Mouse (Mus musculus): ENCODE data around the gene Abca1.

Abca1 gene

GRCm38 (mm10) chr4:53121516-53122227, 38.0 kb downstream of the Abca1 start:
- DNase-seq (ENCODE audit: low spot score), result peak; percentile 30

- no peak for DNase-seq (ENCODE audit: low spot score)
Observed at GRCm38 (mm10) chr4:53121084-53121483, 38.6 kb downstream of the Abca1 start.

GRCm38 (mm10) chr4:53120038-53120685, 39.5 kb downstream of the Abca1 start:
- DNase-seq (ENCODE audit: low spot score), result no peak

GRCm38 (mm10) chr4:53118643-53119042, 41.1 kb downstream of the Abca1 start:
- DNase-seq (ENCODE audit: low spot score), result no peak

- no peak for DNase-seq (ENCODE audit: low spot score)
Observed at GRCm38 (mm10) chr4:53117610-53118009, 42.1 kb downstream of the Abca1 start.

GRCm38 (mm10) chr4:53117076-53117475, 42.6 kb downstream of the Abca1 start:
- DNase-seq (ENCODE audit: low spot score), result no peak

- DNase-seq (ENCODE audit: low spot score), result peak; percentile 35
Observed at GRCm38 (mm10) chr4:53115866-53116265, 43.8 kb downstream of the Abca1 start.

- no peak for DNase-seq (ENCODE audit: low spot score)
Observed at GRCm38 (mm10) chr4:53115410-53115809, 44.3 kb downstream of the Abca1 start.

- DNase-seq (ENCODE audit: low spot score), result no peak
Observed at GRCm38 (mm10) chr4:53111919-53112355, 47.8 kb downstream of the Abca1 start.

GRCm38 (mm10) chr4:53110356-53110755, 49.3 kb downstream of the Abca1 start:
- DNase-seq (ENCODE audit: low spot score), result no peak

- no peak for DNase-seq (ENCODE audit: low spot score)
Observed at GRCm38 (mm10) chr4:53109381-53109928, 50.2 kb downstream of the Abca1 start.

- no peak for DNase-seq (ENCODE audit: low spot score)
Observed at GRCm38 (mm10) chr4:53108194-53108593, 51.5 kb downstream of the Abca1 start.

GRCm38 (mm10) chr4:53106732-53107131, 53.0 kb downstream of the Abca1 start:
- no peak for DNase-seq (ENCODE audit: low spot score)

GRCm38 (mm10) chr4:53106071-53106470, 53.6 kb downstream of the Abca1 start:
- DNase-seq (ENCODE audit: low spot score), result no peak

- DNase-seq (ENCODE audit: low spot score), result no peak
Observed at GRCm38 (mm10) chr4:53104634-53105033, 55.1 kb downstream of the Abca1 start.

GRCm38 (mm10) chr4:53102529-53102928, 57.2 kb downstream of the Abca1 start:
- DNase-seq (ENCODE audit: low spot score), result no peak

GRCm38 (mm10) chr4:53101306-53101705, 58.4 kb downstream of the Abca1 start:
- no peak for DNase-seq (ENCODE audit: low spot score)

- no peak for DNase-seq (ENCODE audit: low spot score)
Observed at GRCm38 (mm10) chr4:53100492-53100891, 59.2 kb downstream of the Abca1 start.

- DNase-seq (ENCODE audit: low spot score), result no peak
Observed at GRCm38 (mm10) chr4:53094850-53095249, 64.8 kb downstream of the Abca1 start.

GRCm38 (mm10) chr4:53094331-53094730, 65.4 kb downstream of the Abca1 start:
- no peak for DNase-seq (ENCODE audit: low spot score)

GRCm38 (mm10) chr4:53093615-53094014, 66.1 kb downstream of the Abca1 start:
- no peak for DNase-seq (ENCODE audit: low spot score)

GRCm38 (mm10) chr4:53089641-53090040, 70.1 kb downstream of the Abca1 start:
- no peak for DNase-seq (ENCODE audit: low spot score)

- DNase-seq (ENCODE audit: low spot score), result no peak
Observed at GRCm38 (mm10) chr4:53088999-53089398, 70.7 kb downstream of the Abca1 start.

Data from testis, postnatal 14 days (tissue).